ENCODE assay signal across 11 mouse cellular contexts in the genomic region with DNA sequence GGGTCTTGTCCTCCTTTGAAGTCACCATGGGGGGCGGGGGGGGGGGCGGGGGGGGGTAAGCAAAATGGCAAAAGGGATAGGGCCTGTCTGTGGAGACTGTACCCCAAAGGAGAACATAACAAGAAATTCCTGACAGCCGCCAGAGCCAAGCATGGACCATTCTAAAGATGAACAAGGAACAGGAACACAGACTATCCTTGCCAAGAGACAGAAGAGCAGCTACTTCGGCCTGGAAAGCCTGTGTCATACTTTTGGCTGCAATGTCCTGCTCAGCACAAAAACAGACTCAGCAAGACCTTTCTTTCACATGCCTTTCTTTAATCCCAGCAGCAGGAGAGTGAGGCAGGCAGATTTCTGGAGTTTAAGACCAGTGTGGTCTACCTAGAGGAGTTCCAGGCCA.
"Had no signal": no experiment of that assay in that cellular context is flagged by ENCODE, and none has a peak within 500 bp of the region (broad histone marks: within the 10 kb centered on the region; RNA-seq: fewer than 3 reads in every experiment).

No protein-coding gene starts in this region.

- H3K36me3 ChIP-seq: limb, embryonic 13.5 days; stomach, embryonic 15.5 days had no signal

- DNase-seq: kidney, adult 2 months; kidney, postnatal 25 days; layer of hippocampus, adult 9-11 months; layer of hippocampus, postnatal 36 days; lung, adult 18-20 months; right cerebral cortex, adult 18-20 months; thymus, postnatal 36 days had no signal

- H3K27ac ChIP-seq: limb, embryonic 13.5 days; liver, embryonic 14.5 days; stomach, embryonic 15.5 days had no signal

- H3K4me2 ChIP-seq: stomach, embryonic 15.5 days had no signal

- H3K27me3 ChIP-seq: stomach, embryonic 15.5 days had no signal

- H3K4me3 ChIP-seq: limb, embryonic 13.5 days; stomach, embryonic 15.5 days had no signal

- H3K9me3 ChIP-seq: limb, embryonic 13.5 days; stomach, embryonic 15.5 days had no signal

- H3K9ac ChIP-seq: limb, embryonic 13.5 days; liver, embryonic 14.5 days; stomach, embryonic 15.5 days had no signal

- ATAC-seq: intestine, embryonic 16.5 days had no signal

- H3K4me1 ChIP-seq: stomach, embryonic 15.5 days had no signal
